Mouse (Mus musculus): ENCODE measurements around the gene Anapc4.

DNA sequence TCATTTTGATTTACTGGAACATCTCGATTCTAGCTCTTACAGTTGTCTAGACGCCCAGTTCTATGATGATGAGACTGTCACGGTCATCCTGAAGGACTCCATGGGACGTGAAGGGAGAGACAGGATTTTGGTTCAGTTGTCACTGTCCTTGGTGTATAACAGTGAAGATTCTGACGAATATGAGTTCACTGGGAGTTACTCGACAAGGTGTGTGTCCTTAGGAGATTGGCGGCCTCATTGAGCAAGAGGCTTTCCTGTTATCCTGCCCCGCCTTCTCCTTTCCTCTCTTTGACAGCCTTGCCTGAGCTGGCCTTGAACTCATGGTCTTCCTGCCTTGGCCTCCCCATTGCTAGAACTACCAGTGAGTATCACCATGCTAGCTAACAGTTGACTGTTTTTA, 30.6 kb downstream of the Anapc4 start:
- TF ChIP-seq CTCF (IDR thresholded peaks at IDR 0.05; ENCODE audit: low read depth, low read length): no peak
- TF ChIP-seq EP300 (IDR thresholded peaks at IDR 0.05; ENCODE audit: insufficient read depth, low read depth, low read length): no peak
- TF ChIP-seq POLR2A (IDR thresholded peaks at IDR 0.05; ENCODE audit: insufficient read depth, low read length): no peak

Measured in ES-Bruce4 (cell line).